Mouse (Mus musculus) midbrain, embryonic 10.5 days (tissue): ENCODE results near the gene Mgat4a. TPM values are rescaled to one million over a fixed set of nuclear protein-coding genes. Genes with fewer than 3 reads are reported as not detected.
"Not testable (repeated sequence)": the region's sequence is repeated elsewhere in the genome, so short reads cannot be mapped to it uniquely, and the experiment has no call there.

Source experiments
- DNase-seq: peaks from one replicate; pipeline ENCODE4 v3.0.0-alpha.2; 2017; ENCODE audit warnings: low spot score
- H3K27ac ChIP-seq: fragments of 300-500 bp; sonication (generic); replicated peaks from 2 replicates; pipeline ENCODE4 v1.5.1; 2016; ENCODE audit warnings: mild to moderate bottlenecking
- H3K27me3 ChIP-seq: fragments of 300-500 bp; sonication (generic); 2 replicates; pipeline ENCODE4 v1.6.1; 2016; ENCODE audit warnings: low read depth, mild to moderate bottlenecking; ENCODE audit not compliant: poor library complexity, severe bottlenecking
- H3K36me3 ChIP-seq: fragments of 300-500 bp; sonication (generic); 2 replicates; pipeline ENCODE4 v1.6.1; 2016; ENCODE audit warnings: mild to moderate bottlenecking, moderate library complexity
- H3K4me1 ChIP-seq: fragments of 300-500 bp; sonication (generic); 2 replicates; pipeline ENCODE4 v1.6.1; 2016
- H3K4me3 ChIP-seq: fragments of 300-500 bp; sonication (generic); 2 replicates; pipeline ENCODE4 v1.5.1; 2016; ENCODE audit warnings: mild to moderate bottlenecking, moderate library complexity
- H3K9me3 ChIP-seq: fragments of 300-500 bp; sonication (generic); replicated peaks from 2 replicates; pipeline ENCODE4 v1.6.1; 2016; ENCODE audit warnings: mild to moderate bottlenecking
- WGBS: fragments of 180-500 bp; shearing (Covaris S2); methylation state at CpG from one replicate; pipeline ENCODE4 v1.1.7; 2016; 5-methylcytosine and 5-hydroxymethylcytosine counted together
- polyA plus RNA-seq: library from polyadenylated mRNA; unstranded; fragments of >200 nt; fragmentation: Nextera tagmentation; extraction: Ambion mirVana; gene quantifications from 2 replicates; pipeline ENCODE4 v1.2.1, GENCODE M21; 2016

The Mgat4a gene
- polyA plus RNA-seq, 1 experiment from 2014 or later: 1.5 TPM

DNA sequence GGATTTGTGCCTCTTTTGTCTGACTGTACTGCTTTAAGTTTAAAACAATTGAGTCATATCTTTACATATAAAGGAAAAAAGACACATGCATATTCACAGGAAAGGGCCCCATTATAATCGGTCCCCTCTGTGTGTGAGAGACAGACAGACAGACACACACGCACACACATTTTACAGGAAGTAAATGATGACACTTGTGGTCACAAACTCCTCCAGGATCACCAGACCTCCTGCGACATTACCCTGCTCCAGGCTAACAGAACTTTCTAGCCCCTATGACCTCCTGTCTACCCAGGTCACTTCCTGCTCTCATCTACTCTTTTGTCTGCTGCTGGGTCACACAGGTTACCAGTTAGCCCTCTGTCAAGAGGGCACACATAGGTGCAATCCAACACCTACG is 16.1 kb downstream of the Mgat4a start:
- Histone ChIP-seq H3K27me3 (no peaks in the 10 kb centered on the region), H3K4me3 (no peak overlapping the region), H3K9me3 (no peaks in the 10 kb centered on the region), H3K27ac (no peak overlapping the region), H3K36me3 (no peaks in the 10 kb centered on the region), H3K4me1 (no peaks in the 10 kb centered on the region)
- no peak for DNase-seq
- WGBS: 89% methylated on average over 4 of the region's 4 CpGs

DNA sequence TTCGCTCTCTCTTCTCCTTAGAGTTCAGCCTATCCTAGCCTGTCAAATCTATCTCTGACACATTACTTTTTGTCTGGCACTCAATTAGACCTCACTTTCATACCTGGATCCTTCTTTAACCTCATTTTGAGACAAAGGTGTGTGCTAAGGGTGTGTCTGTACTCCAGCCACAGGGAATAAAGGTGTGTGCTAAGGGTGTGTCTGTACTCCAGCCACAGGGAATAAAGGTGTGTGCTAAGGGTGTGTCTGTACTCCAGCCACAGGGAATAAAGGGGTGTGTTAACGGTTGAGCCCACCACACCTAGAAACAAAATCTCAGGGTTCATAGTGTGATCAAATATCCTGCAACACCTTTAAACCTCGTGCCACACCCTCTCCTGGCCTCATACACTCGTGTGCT is 16.7 kb downstream of the Mgat4a start:
- not testable (repeated sequence) for H3K9me3 ChIP-seq, H3K27ac ChIP-seq, H3K4me3 ChIP-seq, DNase-seq, H3K36me3 ChIP-seq, H3K27me3 ChIP-seq, H3K4me1 ChIP-seq
- 87% methylated on average over 4 of the region's 4 CpGs for WGBS

DNA sequence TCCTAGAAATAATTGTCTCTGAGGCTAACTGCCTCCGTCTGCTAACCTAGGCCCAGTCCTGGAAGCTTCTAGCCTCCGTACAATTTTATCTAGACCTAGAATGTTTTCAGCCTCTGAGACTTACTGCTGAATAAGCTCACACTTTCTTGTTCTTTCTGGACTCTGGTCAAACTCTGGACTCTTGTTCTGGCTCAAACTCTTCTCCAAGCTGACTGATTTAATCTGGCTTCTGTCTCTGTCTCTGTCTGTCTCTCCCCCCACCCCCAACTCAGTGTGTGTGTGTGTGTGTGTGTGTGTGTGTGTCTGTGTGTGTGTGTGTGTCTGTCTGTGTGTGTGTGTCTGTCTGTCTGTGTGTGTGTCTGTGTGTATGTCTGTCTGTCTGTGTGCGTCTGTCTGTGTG is 17.3 kb downstream of the Mgat4a start:
- H3K36me3 ChIP-seq, H3K4me3 ChIP-seq, H3K9me3 ChIP-seq, DNase-seq, H3K4me1 ChIP-seq, H3K27ac ChIP-seq, H3K27me3 ChIP-seq: not testable (repeated sequence)
- WGBS: 95% methylated on average over 3 of the region's 3 CpGs

DNA sequence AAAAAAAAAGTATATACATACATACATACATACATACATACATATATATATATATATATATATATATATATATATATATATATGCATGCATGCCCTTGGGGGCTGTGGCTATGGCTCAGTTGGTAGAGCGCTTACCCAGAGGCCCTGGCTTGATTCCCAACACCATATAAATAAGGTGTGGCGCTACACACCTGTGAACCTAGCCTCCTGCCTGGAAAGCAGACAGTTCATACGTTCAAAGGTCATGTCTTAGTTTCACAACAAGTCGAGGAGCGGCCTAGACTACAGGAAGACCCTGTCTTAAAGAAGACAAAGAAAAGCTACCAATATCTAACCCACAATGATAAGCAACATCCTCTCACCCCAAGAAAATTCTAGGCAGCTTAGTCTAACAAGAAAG is 18.7 kb downstream of the Mgat4a start:
- H3K4me3 ChIP-seq: no peak overlapping the region
- 87% methylated on average over 5 of the region's 5 CpGs for WGBS
- no peaks in the 10 kb centered on the region for H3K9me3 ChIP-seq
- no peaks in the 10 kb centered on the region for H3K27me3 ChIP-seq
- no peak for DNase-seq
- H3K36me3 ChIP-seq: no peaks in the 10 kb centered on the region
- no peak overlapping the region for H3K27ac ChIP-seq
- H3K4me1 ChIP-seq: no peaks in the 10 kb centered on the region

DNA sequence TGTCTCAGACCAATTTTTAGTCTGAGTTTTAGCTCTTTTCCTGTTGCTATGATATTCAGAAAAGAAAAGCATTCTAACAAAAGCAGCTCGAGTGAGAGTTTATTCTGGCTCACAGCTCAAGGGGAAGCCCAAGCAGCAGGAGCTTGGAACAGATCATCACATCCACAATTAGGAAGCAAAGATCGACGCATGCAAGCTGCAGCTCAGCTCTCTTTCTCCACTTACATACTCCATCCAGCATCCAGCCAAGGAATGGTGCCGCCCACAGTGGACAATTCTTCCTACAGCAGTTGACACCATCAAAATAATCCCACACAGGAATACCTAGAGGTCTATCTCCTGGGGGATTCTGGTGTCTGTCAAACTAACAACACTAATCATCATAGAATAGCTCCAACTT is 22.0 kb downstream of the Mgat4a start:
- H3K36me3 ChIP-seq: no peaks in the 10 kb centered on the region
- no peaks in the 10 kb centered on the region for H3K4me1 ChIP-seq
- DNase-seq: no peak
- no peak overlapping the region for H3K27ac ChIP-seq
- H3K9me3 ChIP-seq: no peaks in the 10 kb centered on the region
- H3K27me3 ChIP-seq: no peaks in the 10 kb centered on the region
- H3K4me3 ChIP-seq: no peak overlapping the region
- 88% methylated on average over 4 of the region's 4 CpGs for WGBS

DNA sequence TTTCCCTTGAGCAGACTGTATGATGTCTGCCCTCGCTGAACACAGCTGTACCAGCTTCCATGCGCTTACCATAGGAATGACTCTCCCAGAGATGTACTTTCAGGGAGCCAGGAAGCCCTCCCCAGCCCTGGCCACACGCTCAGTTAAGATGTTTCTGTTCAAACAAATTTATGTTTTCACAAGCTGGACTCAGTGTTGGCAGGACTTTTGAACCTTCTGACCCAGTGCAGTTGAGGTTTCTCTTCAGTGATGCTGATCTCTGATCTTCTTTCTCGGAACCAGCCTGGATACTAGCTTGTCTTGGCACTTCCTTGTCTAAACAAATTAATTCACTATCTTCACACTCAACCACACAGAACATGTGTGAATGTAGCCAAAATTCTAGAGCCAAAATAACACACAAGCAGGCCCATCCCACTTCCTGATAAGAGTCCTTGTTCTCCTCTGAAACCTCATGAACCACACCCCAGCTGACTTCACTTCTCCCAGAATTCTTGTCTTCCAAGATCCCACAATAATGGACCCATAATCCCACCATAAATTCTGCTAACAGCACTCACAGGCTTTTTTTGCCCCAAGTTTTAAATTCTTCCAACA is 22.6 kb downstream of the Mgat4a start:
- Histone ChIP-seq H3K9me3 (no peaks in the 10 kb centered on the region), H3K4me1 (0 out of 2 replicates have a peak, but pooled peaks cover under 1% of the 10 kb centered on the region), H3K36me3 (no peaks in the 10 kb centered on the region), H3K27me3 (no peaks in the 10 kb centered on the region), H3K4me3 (no peak overlapping the region), H3K27ac (no peak overlapping the region)
- WGBS: 79% methylated on average over 4 of the region's 4 CpGs
- no peak for DNase-seq

DNA sequence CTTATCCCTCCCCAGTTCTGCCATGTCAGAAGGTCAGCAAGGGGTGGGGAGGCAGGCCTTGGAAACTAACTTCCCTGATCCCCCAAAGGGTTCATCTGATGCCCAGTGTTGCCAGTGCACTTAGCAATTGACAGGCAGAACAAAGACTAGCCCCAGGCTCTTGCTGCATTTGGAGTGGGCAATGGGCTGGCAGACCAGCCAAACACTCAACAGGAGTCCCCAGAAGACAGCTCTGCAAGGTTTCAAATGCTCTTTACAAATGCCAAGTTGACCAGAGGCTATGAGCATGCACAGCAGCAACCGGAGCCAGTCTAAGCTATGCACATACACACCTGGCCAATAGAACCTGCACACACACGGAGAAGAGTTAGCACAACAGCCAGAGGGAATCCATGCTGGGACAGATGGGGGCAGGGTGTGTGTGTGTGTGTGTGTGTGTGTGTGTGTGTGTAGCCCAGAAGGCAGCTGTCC is 27.8 kb downstream of the Mgat4a start:
- Histone ChIP-seq H3K9me3 (no peaks in the 10 kb centered on the region), H3K27ac (no peak overlapping the region), H3K36me3 (no peaks in the 10 kb centered on the region), H3K4me3 (no peak overlapping the region), H3K27me3 (no peaks in the 10 kb centered on the region), H3K4me1 (peaks cover 17% of the 10 kb centered on the region)
- 89% methylated on average over 2 of the region's 2 CpGs for WGBS
- DNase-seq: no peak

DNA sequence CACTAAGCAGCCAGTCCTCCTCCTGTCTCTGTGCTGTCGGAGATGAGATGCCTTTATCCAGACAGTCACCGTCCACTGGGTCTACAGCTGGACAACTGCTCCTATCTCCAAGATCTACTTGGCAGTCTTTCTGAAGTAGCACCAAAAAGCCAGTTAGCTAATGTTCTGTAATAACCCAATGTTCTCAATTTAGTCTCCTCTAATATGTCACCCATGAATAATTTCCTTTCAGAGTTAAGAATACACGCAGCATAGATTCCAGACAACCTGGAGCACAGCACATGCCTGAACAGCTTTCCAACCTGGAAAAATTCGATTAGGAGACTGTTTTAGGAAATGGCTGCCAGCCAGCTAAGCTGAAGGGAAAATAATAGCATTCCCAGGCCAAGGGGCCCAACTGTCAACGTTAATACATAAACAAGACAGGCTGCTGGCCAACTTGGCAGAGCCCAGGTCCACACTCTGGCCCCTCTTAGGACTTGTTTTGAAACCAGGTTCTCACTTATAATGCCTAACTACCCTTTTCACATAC is 28.6 kb downstream of the Mgat4a start:
- peaks cover 17% of the 10 kb centered on the region for H3K4me1 ChIP-seq
- WGBS: 68% methylated on average over 5 of the region's 5 CpGs
- H3K27me3 ChIP-seq: no peaks in the 10 kb centered on the region
- no peaks in the 10 kb centered on the region for H3K36me3 ChIP-seq
- H3K27ac ChIP-seq: 0 out of 2 replicates have a peak overlapping the region, but pooled peaks have one; percentile 28
- DNase-seq: no peak
- 0 out of 2 replicates have a peak, but pooled peaks cover 2% of the 10 kb centered on the region for H3K9me3 ChIP-seq
- H3K4me3 ChIP-seq: no peak overlapping the region

DNA sequence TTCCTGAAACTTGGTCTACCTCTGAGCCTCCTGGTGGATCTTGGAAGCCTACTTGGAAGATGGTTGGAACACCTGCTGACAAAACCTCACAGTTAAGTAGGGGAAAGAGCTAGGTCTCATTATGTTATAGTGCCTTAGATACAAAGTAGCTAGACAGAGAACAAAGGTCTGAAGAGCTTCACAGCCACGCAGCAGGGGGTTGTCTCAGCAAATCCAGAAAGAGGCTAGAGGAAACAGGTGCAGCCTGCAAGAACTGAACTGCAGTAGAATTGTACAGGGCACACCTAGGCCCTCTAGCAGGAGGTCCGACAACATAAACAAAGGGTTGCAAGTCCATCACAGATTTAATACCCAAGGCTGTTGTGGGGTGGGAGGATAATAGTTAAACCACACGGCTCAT is 30.6 kb downstream of the Mgat4a start:
- WGBS: 81% methylated on average over 3 of the region's 3 CpGs

DNA sequence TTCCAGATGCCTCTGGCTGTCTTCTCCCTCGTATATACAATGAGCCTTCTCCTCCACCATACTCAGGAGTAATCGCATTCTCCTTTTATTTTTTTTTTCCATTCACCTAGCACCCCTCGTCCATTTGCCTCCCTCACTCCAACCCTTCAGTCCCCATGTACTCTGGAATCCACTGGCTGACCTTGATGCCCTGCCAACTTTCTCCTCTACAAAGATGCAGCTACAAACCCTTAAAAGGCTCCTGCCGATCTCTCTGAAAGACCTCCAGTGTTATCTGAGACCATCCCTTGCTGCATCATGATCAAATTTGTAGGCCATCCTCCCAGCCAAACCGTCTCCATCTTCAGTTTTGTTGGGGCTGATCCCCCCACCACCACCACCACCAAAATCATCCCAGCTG is 31.4 kb downstream of the Mgat4a start:
- Histone ChIP-seq H3K4me3 (no peak overlapping the region), H3K4me1 (peaks cover 18% of the 10 kb centered on the region), H3K27ac (no peak overlapping the region), H3K9me3 (0 out of 2 replicates have a peak, but pooled peaks cover 7% of the 10 kb centered on the region), H3K27me3 (no peaks in the 10 kb centered on the region), H3K36me3 (no peaks in the 10 kb centered on the region)
- WGBS: 89% methylated on average over 5 of the region's 5 CpGs
- DNase-seq: no peak

More for the DNA sequence above, 30.6 kb downstream of the Mgat4a start:
- DNase-seq: no peak
- Histone ChIP-seq H3K36me3 (no peaks in the 10 kb centered on the region), H3K4me1 (peaks cover 17% of the 10 kb centered on the region), H3K9me3 (0 out of 2 replicates have a peak, but pooled peaks cover 7% of the 10 kb centered on the region), H3K4me3 (no peak overlapping the region), H3K27ac (no peak overlapping the region), H3K27me3 (no peaks in the 10 kb centered on the region)

DNA sequence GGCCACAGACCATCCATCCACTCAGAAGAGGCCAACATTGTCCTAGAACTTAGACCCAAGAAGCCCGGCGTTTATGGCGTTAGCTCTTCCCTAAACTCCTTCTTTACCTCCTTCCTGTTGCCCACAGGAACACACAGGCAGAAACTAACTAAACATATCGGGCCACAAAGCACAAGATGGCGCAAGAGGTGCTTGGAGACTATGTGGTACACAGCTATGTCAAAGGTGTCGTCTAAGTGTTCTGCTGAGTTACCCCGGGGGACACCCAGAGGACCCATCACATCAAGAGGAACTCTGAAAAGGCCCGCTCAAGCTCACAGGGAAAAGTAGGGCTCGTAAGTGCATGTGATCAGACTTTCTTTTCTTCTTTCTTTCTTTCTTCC is 35.5 kb downstream of the Mgat4a start:
- Histone ChIP-seq H3K9me3 (0 out of 2 replicates have a peak, but pooled peaks cover 7% of the 10 kb centered on the region), H3K36me3 (no peaks in the 10 kb centered on the region)
- 95% methylated on average over 9 of the region's 9 CpGs for WGBS

DNA sequence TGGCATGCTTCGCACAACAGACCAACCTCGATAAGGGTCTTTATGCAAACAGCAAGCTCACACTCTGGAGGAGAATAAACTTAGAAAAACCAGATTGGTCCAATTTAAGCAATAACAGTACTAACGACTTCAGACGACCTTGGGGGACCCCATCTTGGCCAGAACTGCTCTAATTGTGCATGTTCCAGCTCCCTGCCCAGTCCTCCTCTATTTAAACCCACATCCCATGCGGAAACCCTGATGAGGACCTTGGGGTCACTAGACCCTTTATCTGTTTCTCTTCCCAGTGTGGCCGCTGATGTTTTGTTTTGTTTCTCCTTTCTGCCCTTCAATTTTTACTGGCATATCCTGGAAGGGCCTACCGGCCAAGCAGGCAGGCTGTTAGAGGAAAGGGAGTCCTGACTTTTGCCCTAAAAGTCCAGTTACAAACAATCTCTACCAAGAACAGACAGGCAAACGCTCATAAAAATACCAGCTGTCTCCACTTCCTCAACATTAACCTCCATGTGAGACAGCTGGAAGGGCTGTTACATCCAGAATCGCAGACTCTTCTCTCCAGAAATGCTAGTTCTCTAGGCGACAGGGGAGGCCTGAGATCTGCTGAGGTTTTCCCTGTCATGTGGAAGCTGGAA is 36.0 kb downstream of the Mgat4a start:
- Histone ChIP-seq H3K36me3 (no peaks in the 10 kb centered on the region), H3K9me3 (0 out of 2 replicates have a peak, but pooled peaks cover 7% of the 10 kb centered on the region), H3K4me1 (0 out of 2 replicates have a peak, but pooled peaks cover 4% of the 10 kb centered on the region), H3K27ac (no peak overlapping the region), H3K4me3 (no peak overlapping the region), H3K27me3 (peaks cover 30% of the 10 kb centered on the region)
- 83% methylated on average over 10 of the region's 10 CpGs for WGBS
- no peak for DNase-seq

More for the DNA sequence above, 35.5 kb downstream of the Mgat4a start:
- no peak overlapping the region for H3K4me3 ChIP-seq
- no peak overlapping the region for H3K27ac ChIP-seq
- no peak for DNase-seq
- H3K4me1 ChIP-seq: 0 out of 2 replicates have a peak, but pooled peaks cover 4% of the 10 kb centered on the region
- H3K27me3 ChIP-seq: peaks cover 25% of the 10 kb centered on the region

DNA sequence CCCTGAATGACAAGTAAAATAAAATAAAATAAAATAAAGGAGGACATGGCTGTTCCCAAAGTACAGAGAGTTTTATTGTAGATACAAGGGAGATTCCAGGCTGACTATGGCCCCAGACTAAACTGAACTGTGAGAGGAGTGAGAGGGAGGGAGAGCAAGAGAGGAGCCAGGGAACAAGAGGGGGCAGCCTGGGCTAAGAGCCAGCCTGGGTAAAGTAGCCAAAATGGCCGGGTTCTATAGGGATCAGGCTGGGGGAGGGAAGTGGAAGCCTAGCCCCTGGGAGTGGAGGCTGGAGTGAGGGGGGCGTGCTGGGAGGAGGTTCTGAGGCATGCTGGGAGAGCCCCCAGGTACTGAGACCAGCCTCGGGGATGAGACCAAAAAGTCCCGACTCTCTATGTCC is 37.2 kb downstream of the Mgat4a start:
- Histone ChIP-seq H3K36me3 (no peaks in the 10 kb centered on the region), H3K4me1 (peaks cover 13% of the 10 kb centered on the region), H3K9me3 (0 out of 2 replicates have a peak, but pooled peaks cover 7% of the 10 kb centered on the region), H3K27me3 (peaks cover 34% of the 10 kb centered on the region), H3K27ac (no peak overlapping the region; the same call in 1 of the 2 replicates), H3K4me3 (no peak overlapping the region)
- WGBS: 79% methylated on average over 4 of the region's 4 CpGs
- no peak for DNase-seq
